Mouse (Mus musculus) myocyte (in vitro differentiated cells): ENCODE data around the gene Popdc2. TPM values are rescaled to one million over a fixed set of nuclear protein-coding genes. Genes with fewer than 3 reads are reported as not detected.

ENCODE experiments used
- H3K27me3 ChIP-seq: one replicate; pipeline ENCODE4 v1.6.1; 2011; ENCODE audit not compliant: control insufficient read depth, insufficient read depth, insufficient read length
- H3K36me3 ChIP-seq: one replicate; pipeline ENCODE4 v1.6.1; 2011; ENCODE audit not compliant: control insufficient read depth, insufficient read depth
- H3K4me2 ChIP-seq: one replicate; pipeline ENCODE4 v1.6.1; 2011; ENCODE audit warnings: low read depth, control low read depth
- H3K4me3 ChIP-seq: one replicate; pipeline ENCODE4 v1.5.1; 2011; ENCODE audit warnings: mild to moderate bottlenecking, control low read depth, moderate library complexity
- H3K79me2 ChIP-seq: one replicate; pipeline ENCODE4 v1.6.1; 2011; ENCODE audit not compliant: control insufficient read depth, insufficient read depth
- H3ac ChIP-seq: one replicate; pipeline ENCODE4 v1.6.1; 2011; ENCODE audit not compliant: control insufficient read depth, insufficient read length
- CEBPB ChIP-seq: IDR thresholded peaks from 2 replicates; pipeline ENCODE4 v1.6.1; 2011; ENCODE audit warnings: mild to moderate bottlenecking, moderate library complexity; ENCODE audit not compliant: poor library complexity, insufficient read depth, severe bottlenecking
- E2F4 ChIP-seq: IDR thresholded peaks from one replicate; pipeline ENCODE4 v1.6.1; 2011; ENCODE audit warnings: mild to moderate bottlenecking, control low read depth, moderate library complexity; ENCODE audit not compliant: insufficient read depth
- MAX ChIP-seq: IDR thresholded peaks from one replicate; pipeline ENCODE4 v1.6.1; 2011; ENCODE audit warnings: low read depth, mild to moderate bottlenecking, control low read depth
- MYOD1 ChIP-seq, 3 experiments: IDR thresholded peaks; one replicate each; pipeline ENCODE4 v1.6.1; 2011; ENCODE audit warnings: control low read depth in 2 of 3, low read depth in 2 of 3, mild to moderate bottlenecking in 2 of 3, moderate library complexity in 1 of 3; ENCODE audit not compliant: insufficient read length in 2 of 3, control insufficient read depth in 1 of 3
- MYOG ChIP-seq, 3 experiments: IDR thresholded peaks; one replicate each; pipeline ENCODE4 v1.6.1; 2011; ENCODE audit warnings: control low read depth in 2 of 3, low read depth in 2 of 3, mild to moderate bottlenecking in 2 of 3; ENCODE audit not compliant: insufficient read length in 2 of 3, control insufficient read depth in 1 of 3, insufficient read depth in 1 of 3
- POLR2A ChIP-seq: IDR thresholded peaks from one replicate; pipeline ENCODE4 v1.6.1; 2011; ENCODE audit warnings: low read depth, mild to moderate bottlenecking, control low read depth, moderate library complexity; ENCODE audit not compliant: insufficient read length
- POLR2AphosphoS2 ChIP-seq: IDR thresholded peaks from one replicate; pipeline ENCODE4 v1.6.1; 2011; ENCODE audit warnings: low read depth, control low read depth; ENCODE audit not compliant: insufficient read length
- REST ChIP-seq: IDR thresholded peaks from one replicate; pipeline ENCODE4 v1.6.1; 2011; ENCODE audit warnings: mild to moderate bottlenecking, control low read depth, moderate library complexity; ENCODE audit not compliant: insufficient read depth, insufficient read length
- SRF ChIP-seq: IDR thresholded peaks from one replicate; pipeline ENCODE4 v1.6.1; 2011; ENCODE audit warnings: low read depth; ENCODE audit not compliant: control insufficient read depth, insufficient read length
- TCF12 ChIP-seq: IDR thresholded peaks from one replicate; pipeline ENCODE4 v1.6.1; 2011; ENCODE audit warnings: mild to moderate bottlenecking, control low read depth; ENCODE audit not compliant: poor library complexity, insufficient read depth, severe bottlenecking
- TCF3 ChIP-seq: IDR thresholded peaks from one replicate; pipeline ENCODE4 v1.6.1; 2011; ENCODE audit warnings: low read depth, control low read depth; ENCODE audit not compliant: insufficient read length
- USF1 ChIP-seq: IDR thresholded peaks from one replicate; pipeline ENCODE4 v1.6.1; 2011; ENCODE audit warnings: low read depth, mild to moderate bottlenecking, control low read depth, moderate library complexity
- polyA plus RNA-seq: library from polyadenylated mRNA; unstranded; fragments of >200 nt; fragmentation: generic; extraction: Trizol; gene quantifications from one replicate; pipeline ENCODE4 v1.2.1, GENCODE M21; 2012; ENCODE audit warnings: missing spikeins

The Popdc2 gene
- polyA plus RNA-seq, 1 experiment: 10.5 TPM

DNA sequence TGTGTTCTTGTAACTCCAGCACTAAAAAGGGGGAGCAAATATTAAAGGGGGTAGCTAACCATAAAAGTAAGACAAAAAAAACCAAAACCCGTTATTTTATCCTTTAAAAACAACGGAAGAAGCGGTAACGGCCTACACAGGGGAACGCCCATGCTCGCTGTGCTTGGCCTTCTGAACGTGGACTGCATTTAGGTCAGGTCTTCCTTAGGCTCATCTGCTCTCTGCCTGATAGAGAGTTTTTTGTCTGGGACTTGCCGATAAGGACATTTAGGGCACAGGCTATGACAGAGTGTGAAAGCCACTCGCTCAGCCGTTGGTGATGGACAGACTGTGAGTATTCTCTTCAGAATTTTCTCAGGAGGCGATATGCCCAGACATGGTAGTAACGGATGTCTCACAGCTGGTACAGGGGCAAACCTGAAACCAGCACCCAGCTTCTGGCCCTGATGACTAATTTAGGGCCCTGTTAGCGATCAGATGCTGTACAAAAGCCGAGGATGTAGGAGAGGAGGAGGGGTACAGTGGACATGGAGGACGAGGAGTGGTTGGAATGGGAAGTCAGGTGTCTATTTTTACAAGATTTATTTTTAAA lies 9.8 kb downstream of the Popdc2 start:
- H3K4me3 ChIP-seq: no peak overlapping the region
- peak overlapping the region; percentile 61 for H3K4me2 ChIP-seq

DNA sequence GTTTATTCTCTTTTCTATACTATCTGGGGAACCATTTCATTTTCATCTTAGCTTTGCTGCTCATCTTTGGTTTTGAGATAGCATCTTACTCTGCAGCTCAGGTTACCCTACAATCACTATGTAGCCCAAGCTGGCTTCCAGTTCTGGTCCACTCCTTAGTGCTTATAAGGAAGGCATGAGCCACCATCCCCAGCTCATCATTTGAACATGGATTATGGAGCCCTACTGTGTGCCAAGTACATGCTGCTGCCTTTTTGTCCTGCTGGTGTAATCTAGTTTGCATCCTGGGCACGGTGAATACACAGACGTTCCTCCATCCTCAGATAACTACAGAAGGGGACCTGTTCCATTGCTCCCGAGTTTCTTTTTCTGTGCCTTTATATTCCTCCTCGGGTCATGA lies 10.9 kb downstream of the Popdc2 start:
- no peaks in the 10 kb centered on the region for H3K36me3 ChIP-seq

More for the DNA sequence above, 9.8 kb downstream of the Popdc2 start:
- Histone ChIP-seq H3ac (no peak overlapping the region), H3K27me3 (no peaks in the 10 kb centered on the region), H3K36me3 (no peaks in the 10 kb centered on the region), H3K79me2 (no peaks in the 10 kb centered on the region)
- TF ChIP-seq POLR2A (no peak), POLR2AphosphoS2 (no peak), MYOD1 (IDR thresholded peaks at IDR 0.05; ENCODE audit: control insufficient read depth in 1 of 3, insufficient read length in 2 of 3, low read depth in 2 of 3) (peak in 2 of 3 experiments; percentile 29 to 48), SRF (peak; percentile 80), USF1 (no peak)

DNA sequence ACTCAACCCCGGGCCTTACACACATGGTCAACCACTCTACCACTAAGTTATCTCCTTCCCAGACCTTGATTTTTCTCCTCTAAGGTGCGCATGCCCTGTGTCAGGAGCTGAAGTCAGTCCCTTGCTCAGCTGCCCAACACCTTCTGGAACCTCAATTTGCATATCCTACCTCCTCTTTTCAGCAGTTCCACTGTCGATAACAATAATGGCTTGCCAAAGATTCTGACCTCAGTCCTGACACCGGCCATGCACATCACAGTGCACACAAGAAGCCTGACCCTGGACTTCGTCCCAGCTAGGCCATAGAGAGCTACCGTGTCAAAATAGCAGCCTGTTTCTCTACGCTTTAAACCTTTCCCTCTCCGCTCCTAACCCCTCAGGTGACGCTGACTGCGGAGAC lies 11.4 kb downstream of the Popdc2 start:
- no peaks in the 10 kb centered on the region for H3K27me3 ChIP-seq
- H3K4me3 ChIP-seq: no peak overlapping the region
- H3K4me2 ChIP-seq: no peak overlapping the region
- H3ac ChIP-seq: no peak overlapping the region
- no peaks in the 10 kb centered on the region for H3K79me2 ChIP-seq
- no peak for TF ChIP-seq MYOD1 (IDR thresholded peaks at IDR 0.05; ENCODE audit: control insufficient read depth in 1 of 3, insufficient read length in 2 of 3, low read depth in 2 of 3)
- TF ChIP-seq TCF3: no peak
- no peak for TF ChIP-seq MYOG (IDR thresholded peaks at IDR 0.05; ENCODE audit: control insufficient read depth in 1 of 3, insufficient read depth in 1 of 3, insufficient read length in 2 of 3, low read depth in 2 of 3)
- TF ChIP-seq E2F4: no peak
- TF ChIP-seq TCF12: no peak
- no peak for TF ChIP-seq REST
- TF ChIP-seq MAX: no peak
- no peak for TF ChIP-seq POLR2A
- no peak for TF ChIP-seq USF1
- TF ChIP-seq POLR2AphosphoS2: no peak
- no peak for TF ChIP-seq SRF
- no peak for TF ChIP-seq CEBPB
- H3K36me3 ChIP-seq: no peaks in the 10 kb centered on the region

More for the DNA sequence above, 10.9 kb downstream of the Popdc2 start:
- Histone ChIP-seq H3K4me2 (no peak overlapping the region), H3ac (no peak overlapping the region), H3K27me3 (no peaks in the 10 kb centered on the region), H3K79me2 (no peaks in the 10 kb centered on the region), H3K4me3 (no peak overlapping the region)
- no peak for TF ChIP-seq MYOD1 (IDR thresholded peaks at IDR 0.05; ENCODE audit: control insufficient read depth in 1 of 3, insufficient read length in 2 of 3, low read depth in 2 of 3)

DNA sequence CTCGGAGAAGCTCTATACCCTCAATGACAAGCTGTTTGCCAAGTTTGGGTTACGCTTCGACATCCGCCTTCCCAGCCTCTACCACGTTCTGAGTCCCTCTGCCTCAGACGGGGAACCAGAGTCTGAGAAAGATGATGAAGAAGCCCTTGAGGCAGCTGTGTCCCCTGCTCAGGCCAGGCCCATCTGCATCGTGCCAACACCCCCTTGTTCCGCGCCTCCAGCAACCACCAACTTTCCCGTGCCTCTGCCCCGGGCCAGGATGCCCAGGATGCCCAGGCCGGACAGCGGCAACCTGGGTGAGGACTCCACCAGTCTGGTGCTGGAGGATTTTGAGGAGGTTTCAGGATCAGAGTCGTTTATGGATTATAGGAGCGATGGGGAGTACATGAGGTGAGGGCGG lies 11.9 kb downstream of the Popdc2 start:
- no peak overlapping the region for H3K4me3 ChIP-seq
- no peak overlapping the region for H3K4me2 ChIP-seq
- no peak overlapping the region for H3ac ChIP-seq
- H3K36me3 ChIP-seq: no peaks in the 10 kb centered on the region
- no peaks in the 10 kb centered on the region for H3K79me2 ChIP-seq
- H3K27me3 ChIP-seq: no peaks in the 10 kb centered on the region
- TF ChIP-seq REST (no peak), MAX (no peak), POLR2AphosphoS2 (no peak), MYOD1 (IDR thresholded peaks at IDR 0.05; ENCODE audit: control insufficient read depth in 1 of 3, insufficient read length in 2 of 3, low read depth in 2 of 3) (no peak), TCF3 (no peak), USF1 (no peak), E2F4 (no peak), TCF12 (no peak), CEBPB (no peak), SRF (no peak), POLR2A (no peak), MYOG (IDR thresholded peaks at IDR 0.05; ENCODE audit: control insufficient read depth in 1 of 3, insufficient read depth in 1 of 3, insufficient read length in 2 of 3, low read depth in 2 of 3) (no peak)

DNA sequence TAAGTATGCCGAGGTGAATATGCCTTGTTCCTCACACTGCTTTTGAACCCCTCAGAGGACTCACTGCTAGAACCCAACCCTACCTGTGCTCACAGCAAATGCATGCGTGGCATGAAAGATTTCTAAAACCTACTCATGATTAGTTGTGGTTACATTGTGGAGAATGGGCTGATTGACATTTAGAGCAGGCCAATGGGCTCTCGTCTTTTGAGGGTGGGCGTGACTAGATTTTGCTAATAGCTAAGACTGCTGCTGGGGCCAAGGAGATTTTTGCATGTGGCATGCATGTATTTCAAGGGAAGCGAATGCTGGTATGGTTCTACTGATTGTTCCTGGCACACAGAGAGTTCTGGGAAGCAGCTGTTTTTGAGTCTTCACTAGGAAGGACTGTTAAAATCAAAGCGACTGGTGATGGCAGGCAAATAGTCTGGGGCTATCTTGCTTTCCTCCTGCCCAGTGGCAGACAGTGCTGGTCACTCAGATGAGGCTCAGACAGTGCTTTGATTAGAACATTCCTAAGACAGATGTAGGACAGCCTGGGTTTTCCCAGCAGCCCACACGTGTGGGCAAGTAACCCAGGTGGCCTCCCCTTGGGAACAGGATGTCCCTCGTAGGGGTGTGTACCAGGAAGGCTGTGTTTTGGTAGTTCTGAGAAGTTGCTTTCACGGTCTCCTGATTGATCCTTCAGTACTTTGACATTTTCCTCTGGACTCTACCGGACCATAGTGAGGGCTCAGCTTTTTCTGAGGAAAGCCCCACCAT lies 12.6 kb downstream of the Popdc2 start:
- Histone ChIP-seq H3K4me3 (no peak overlapping the region), H3ac (no peak overlapping the region), H3K79me2 (no peaks in the 10 kb centered on the region), H3K4me2 (no peak overlapping the region), H3K27me3 (no peaks in the 10 kb centered on the region), H3K36me3 (no peaks in the 10 kb centered on the region)
- TF ChIP-seq MYOD1 (IDR thresholded peaks at IDR 0.05; ENCODE audit: control insufficient read depth in 1 of 3, insufficient read length in 2 of 3, low read depth in 2 of 3) (peak in 1 of 3 experiments; percentile 27), SRF (no peak)
